Mouse (Mus musculus): ENCODE measurements around the gene Ranbp10. TPM values are rescaled to one million over a fixed set of nuclear protein-coding genes. Genes with fewer than 3 reads are reported as not detected.

Ranbp10 gene
- polyA plus RNA-seq, 1 experiment, result 11.0 TPM

- H3K4me3 ChIP-seq (ENCODE audit: insufficient read depth, poor library complexity, severe bottlenecking), result no peak overlapping the region
- H3K79me2 ChIP-seq (ENCODE audit: control insufficient read depth, insufficient read depth), result no peaks in the 10 kb centered on the region
- H3ac ChIP-seq (ENCODE audit: control insufficient read depth, insufficient read length, low read depth), result no peak overlapping the region
- H3K27me3 ChIP-seq (ENCODE audit: control insufficient read depth, insufficient read depth, insufficient read length), result no peaks in the 10 kb centered on the region
- TF ChIP-seq CEBPB (IDR thresholded peaks at IDR 0.05; ENCODE audit: low read depth) (no peak), MYOD1 (IDR thresholded peaks at IDR 0.05; ENCODE audit: control insufficient read depth, insufficient read length, low read depth) (no peak), FOSL1 (IDR thresholded peaks at IDR 0.05; ENCODE audit: insufficient read depth, low read length, poor library complexity, severe bottlenecking) (no peak), MYOG (IDR thresholded peaks at IDR 0.05; ENCODE audit: control insufficient read depth, extremely low read depth, insufficient read length) (no peak), CTCF (IDR thresholded peaks at IDR 0.05; ENCODE audit: control insufficient read depth, insufficient read depth, insufficient read length) (no peak), MAX (IDR thresholded peaks at IDR 0.05) (no peak), USF1 (IDR thresholded peaks at IDR 0.05; ENCODE audit: low read depth) (no peak)
- H3K36me3 ChIP-seq (ENCODE audit: control insufficient read depth, insufficient read depth), result peaks cover 28% of the 10 kb centered on the region
- no peaks in the 10 kb centered on the region for H3K79me3 ChIP-seq (ENCODE audit: low read depth)
These were observed 56.5 kb downstream of the Ranbp10 start for GRCm38 (mm10) chr8:105770609-105771008.

GRCm38 (mm10) chr8:105768485-105769257, 58.5 kb downstream of the Ranbp10 start:
- no peaks in the 10 kb centered on the region for H3K79me2 ChIP-seq (ENCODE audit: control insufficient read depth, insufficient read depth)
- no peak for TF ChIP-seq CTCF (IDR thresholded peaks at IDR 0.05; ENCODE audit: control insufficient read depth, insufficient read depth, insufficient read length)
- TF ChIP-seq MYOD1 (IDR thresholded peaks at IDR 0.05; ENCODE audit: control insufficient read depth, insufficient read length, low read depth), result no peak
- TF ChIP-seq MAX (IDR thresholded peaks at IDR 0.05), result no peak
- no peak for TF ChIP-seq USF1 (IDR thresholded peaks at IDR 0.05; ENCODE audit: low read depth)
- no peak for TF ChIP-seq CEBPB (IDR thresholded peaks at IDR 0.05; ENCODE audit: low read depth)
- no peak for TF ChIP-seq FOSL1 (IDR thresholded peaks at IDR 0.05; ENCODE audit: insufficient read depth, low read length, poor library complexity, severe bottlenecking)
- no peak for TF ChIP-seq MYOG (IDR thresholded peaks at IDR 0.05; ENCODE audit: control insufficient read depth, extremely low read depth, insufficient read length)
- no peak overlapping the region for H3K4me3 ChIP-seq (ENCODE audit: insufficient read depth, poor library complexity, severe bottlenecking)
- no peaks in the 10 kb centered on the region for H3K79me3 ChIP-seq (ENCODE audit: low read depth)
- no peaks in the 10 kb centered on the region for H3K27me3 ChIP-seq (ENCODE audit: control insufficient read depth, insufficient read depth, insufficient read length)
- no peak overlapping the region for H3ac ChIP-seq (ENCODE audit: control insufficient read depth, insufficient read length, low read depth)
- H3K36me3 ChIP-seq (ENCODE audit: control insufficient read depth, insufficient read depth), result peaks cover 27% of the 10 kb centered on the region

- peaks cover 12% of the 10 kb centered on the region for H3K79me3 ChIP-seq (ENCODE audit: low read depth)
- no peak for TF ChIP-seq USF1 (IDR thresholded peaks at IDR 0.05; ENCODE audit: low read depth)
- no peak for TF ChIP-seq MYOD1 (IDR thresholded peaks at IDR 0.05; ENCODE audit: control insufficient read depth, insufficient read length, low read depth)
- no peak for TF ChIP-seq CTCF (IDR thresholded peaks at IDR 0.05; ENCODE audit: control insufficient read depth, insufficient read depth, insufficient read length)
- TF ChIP-seq MAX (IDR thresholded peaks at IDR 0.05), result peak; percentile 8
- TF ChIP-seq CEBPB (IDR thresholded peaks at IDR 0.05; ENCODE audit: low read depth), result no peak
- no peak for TF ChIP-seq MYOG (IDR thresholded peaks at IDR 0.05; ENCODE audit: control insufficient read depth, extremely low read depth, insufficient read length)
- TF ChIP-seq FOSL1 (IDR thresholded peaks at IDR 0.05; ENCODE audit: insufficient read depth, low read length, poor library complexity, severe bottlenecking), result no peak
- peak within 1 kb of the TSS; percentile 59 for H3K4me3 ChIP-seq (ENCODE audit: insufficient read depth, poor library complexity, severe bottlenecking)
- peaks cover 16% of the 10 kb centered on the region for H3K79me2 ChIP-seq (ENCODE audit: control insufficient read depth, insufficient read depth)
- no peaks in the 10 kb centered on the region for H3K36me3 ChIP-seq (ENCODE audit: control insufficient read depth, insufficient read depth)
- H3ac ChIP-seq (ENCODE audit: control insufficient read depth, insufficient read length, low read depth), result peak within 1 kb of the TSS; percentile 57
- H3K27me3 ChIP-seq (ENCODE audit: control insufficient read depth, insufficient read depth, insufficient read length), result no peaks in the 10 kb centered on the region
These were observed 68.7 kb downstream of the Ranbp10 start, which contains the start of gene Gfod2 for GRCm38 (mm10) chr8:105758277-105759108. Gene Gfod2 (minus strand): TSS chr8:105758664.

- Histone ChIP-seq H3ac (ENCODE audit: control insufficient read depth, insufficient read length, low read depth) (peak overlapping the region; percentile 57), H3K4me3 (ENCODE audit: insufficient read depth, poor library complexity, severe bottlenecking) (peak overlapping the region; percentile 59), H3K27me3 (ENCODE audit: control insufficient read depth, insufficient read depth, insufficient read length) (no peaks in the 10 kb centered on the region), H3K36me3 (ENCODE audit: control insufficient read depth, insufficient read depth) (no peaks in the 10 kb centered on the region), H3K79me2 (ENCODE audit: control insufficient read depth, insufficient read depth) (peaks cover 22% of the 10 kb centered on the region), H3K79me3 (ENCODE audit: low read depth) (peaks cover 12% of the 10 kb centered on the region)
- no peak for TF ChIP-seq MAX (IDR thresholded peaks at IDR 0.05)
- no peak for TF ChIP-seq CTCF (IDR thresholded peaks at IDR 0.05; ENCODE audit: control insufficient read depth, insufficient read depth, insufficient read length)
- TF ChIP-seq MYOG (IDR thresholded peaks at IDR 0.05; ENCODE audit: control insufficient read depth, extremely low read depth, insufficient read length), result no peak
- TF ChIP-seq CEBPB (IDR thresholded peaks at IDR 0.05; ENCODE audit: low read depth), result no peak
- no peak for TF ChIP-seq USF1 (IDR thresholded peaks at IDR 0.05; ENCODE audit: low read depth)
- no peak for TF ChIP-seq MYOD1 (IDR thresholded peaks at IDR 0.05; ENCODE audit: control insufficient read depth, insufficient read length, low read depth)
- TF ChIP-seq FOSL1 (IDR thresholded peaks at IDR 0.05; ENCODE audit: insufficient read depth, low read length, poor library complexity, severe bottlenecking), result no peak
These were observed 69.3 kb downstream of the Ranbp10 start for GRCm38 (mm10) chr8:105757796-105758276.

- TF ChIP-seq MAX (IDR thresholded peaks at IDR 0.05), result no peak
- TF ChIP-seq CTCF (IDR thresholded peaks at IDR 0.05; ENCODE audit: control insufficient read depth, insufficient read depth, insufficient read length), result no peak
These were observed 72.5 kb downstream of the Ranbp10 start for GRCm38 (mm10) chr8:105754688-105755087.

More at GRCm38 (mm10) chr8:105754688-105755087, 72.5 kb downstream of the Ranbp10 start:
- Histone ChIP-seq H3K4me3 (ENCODE audit: insufficient read depth, poor library complexity, severe bottlenecking) (no peak overlapping the region), H3K27me3 (ENCODE audit: control insufficient read depth, insufficient read depth, insufficient read length) (no peaks in the 10 kb centered on the region), H3K79me2 (ENCODE audit: control insufficient read depth, insufficient read depth) (peaks cover 40% of the 10 kb centered on the region), H3ac (ENCODE audit: control insufficient read depth, insufficient read length, low read depth) (no peak overlapping the region), H3K79me3 (ENCODE audit: low read depth) (peaks cover 14% of the 10 kb centered on the region), H3K36me3 (ENCODE audit: control insufficient read depth, insufficient read depth) (no peaks in the 10 kb centered on the region)
